Mouse (Mus musculus) frontal cortex, postnatal 10 days (tissue): ENCODE measurements around the gene Selenow.

Experiments
- DNase-seq, 2 experiments: peaks; one replicate each; pipeline ENCODE4 v3.0.0; 2022; ENCODE audit warnings: low spot score in 2 of 2, mixed read lengths in 1 of 2

Gene Selenow

GRCm38 (mm10) chr7:15922220-15922773, at the start of gene Selenow:
Gene Selenow, minus strand, starts transcription at chr7:15922402.
- DNase-seq: peak; percentile 90 to 92

- DNase-seq: no peak
These were observed 47.5 kb upstream of the Selenow start for GRCm38 (mm10) chr7:15969674-15970073.

- DNase-seq: no peak
These were observed 46.1 kb upstream of the Selenow start for GRCm38 (mm10) chr7:15968322-15968721.

- DNase-seq: peak in 1 of 2 experiments; percentile 63
These were observed 45.1 kb upstream of the Selenow start, which contains the start of gene Ehd2 for GRCm38 (mm10) chr7:15967312-15967711. Gene Ehd2, minus strand, starts transcription at chr7:15967567.

- no peak for DNase-seq
These were observed 44.3 kb upstream of the Selenow start for GRCm38 (mm10) chr7:15966489-15966888.

- no peak for DNase-seq
These were observed 41.8 kb upstream of the Selenow start for GRCm38 (mm10) chr7:15963798-15964652.

- peak; percentile 64 for DNase-seq
These were observed 40.4 kb upstream of the Selenow start for GRCm38 (mm10) chr7:15962311-15963288.

GRCm38 (mm10) chr7:15961798-15962197, 39.6 kb upstream of the Selenow start:
- no peak for DNase-seq

- DNase-seq: no peak
These were observed 39.0 kb upstream of the Selenow start for GRCm38 (mm10) chr7:15961239-15961638.

GRCm38 (mm10) chr7:15960691-15961090, 38.5 kb upstream of the Selenow start:
- no peak for DNase-seq

GRCm38 (mm10) chr7:15956143-15956542, 33.9 kb upstream of the Selenow start:
- DNase-seq: no peak

GRCm38 (mm10) chr7:15955509-15955908, 33.3 kb upstream of the Selenow start:
- no peak for DNase-seq

- no peak for DNase-seq
These were observed 32.8 kb upstream of the Selenow start for GRCm38 (mm10) chr7:15954978-15955443.

GRCm38 (mm10) chr7:15954436-15954835, 32.2 kb upstream of the Selenow start:
- no peak for DNase-seq

GRCm38 (mm10) chr7:15953307-15954074, 31.3 kb upstream of the Selenow start:
- DNase-seq: no peak

GRCm38 (mm10) chr7:15952416-15952815, 30.2 kb upstream of the Selenow start:
- DNase-seq: no peak

GRCm38 (mm10) chr7:15950008-15950407, 27.8 kb upstream of the Selenow start:
- DNase-seq: no peak

GRCm38 (mm10) chr7:15949216-15949790, 27.1 kb upstream of the Selenow start:
- no peak for DNase-seq

GRCm38 (mm10) chr7:15948381-15948941, 26.3 kb upstream of the Selenow start:
- peak in 1 of 2 experiments; percentile 63 for DNase-seq

GRCm38 (mm10) chr7:15947653-15948260, 25.6 kb upstream of the Selenow start:
- DNase-seq: no peak
